Mouse (Mus musculus): ENCODE measurements around the gene Fam178b.

GRCm38 (mm10) chr1:36664457-36664856, 18.5 kb downstream of the Fam178b start:
- TF ChIP-seq CTCF (IDR thresholded peaks at IDR 0.05; ENCODE audit: low read depth, low read length) (no peak), EP300 (IDR thresholded peaks at IDR 0.05; ENCODE audit: insufficient read depth, low read depth, low read length) (no peak), POLR2A (IDR thresholded peaks at IDR 0.05; ENCODE audit: insufficient read depth, low read length) (no peak)
